Mouse (Mus musculus) c-Kit-positive CD71-positive TER-119-positive erythroid progenitor cells, embryonic 14.5 days (primary cell): Measurements from ENCODE around the gene Ttc21b.
"Not testable (repeated sequence)": the region's sequence is repeated elsewhere in the genome, so short reads cannot be mapped to it uniquely, and the experiment has no call there.

Experiments used
- DNase-seq: peaks from one replicate; pipeline ENCODE4 v3.0.0-alpha.2; 2013; ENCODE audit warnings: low spot score

The Ttc21b gene

GRCm38 (mm10) chr2:66256220-66257131 is at the start of gene Ttc21b:
Gene Ttc21b (minus strand): TSS chr2:66256617.
- peak; percentile 66 for DNase-seq

GRCm38 (mm10) chr2:66272551-66272950 is 16.1 kb upstream of the Ttc21b start:
- DNase-seq = no peak

- no peak for DNase-seq
Observed at GRCm38 (mm10) chr2:66244013-66244412, 12.4 kb downstream of the Ttc21b start.

GRCm38 (mm10) chr2:66240334-66240733 is 16.1 kb downstream of the Ttc21b start:
- no peak for DNase-seq

- DNase-seq = no peak
Observed at GRCm38 (mm10) chr2:66238886-66239285, 17.5 kb downstream of the Ttc21b start.

- DNase-seq = no peak
Observed at GRCm38 (mm10) chr2:66220954-66221353, 35.5 kb downstream of the Ttc21b start.

GRCm38 (mm10) chr2:66209875-66210274 is 46.5 kb downstream of the Ttc21b start:
- no peak for DNase-seq

- no peak for DNase-seq
Observed at GRCm38 (mm10) chr2:66209353-66209752, 47.1 kb downstream of the Ttc21b start.

GRCm38 (mm10) chr2:66206796-66207195 is 49.6 kb downstream of the Ttc21b start:
- no peak for DNase-seq

GRCm38 (mm10) chr2:66204218-66204617 is 52.2 kb downstream of the Ttc21b start:
- no peak for DNase-seq

GRCm38 (mm10) chr2:66200195-66200594 is 56.2 kb downstream of the Ttc21b start:
- DNase-seq = no peak

- DNase-seq = no peak
Observed at GRCm38 (mm10) chr2:66191691-66192100, 64.7 kb downstream of the Ttc21b start.

- DNase-seq = no peak
Observed at GRCm38 (mm10) chr2:66190157-66190556, 66.3 kb downstream of the Ttc21b start.

GRCm38 (mm10) chr2:66189197-66189596 is 67.2 kb downstream of the Ttc21b start:
- DNase-seq = not testable (repeated sequence)

GRCm38 (mm10) chr2:66187520-66187919 is 68.9 kb downstream of the Ttc21b start:
- DNase-seq = no peak

- DNase-seq = no peak
Observed at GRCm38 (mm10) chr2:66184431-66185164, 71.8 kb downstream of the Ttc21b start.

- no peak for DNase-seq
Observed at GRCm38 (mm10) chr2:66180293-66180692, 76.1 kb downstream of the Ttc21b start.

- DNase-seq = no peak
Observed at GRCm38 (mm10) chr2:66179782-66180181, 76.6 kb downstream of the Ttc21b start.

GRCm38 (mm10) chr2:66178848-66179215 is 77.6 kb downstream of the Ttc21b start:
- no peak for DNase-seq

- no peak for DNase-seq
Observed at GRCm38 (mm10) chr2:66177886-66178847, 78.2 kb downstream of the Ttc21b start.

- no peak for DNase-seq
Observed at GRCm38 (mm10) chr2:66177017-66177416, 79.4 kb downstream of the Ttc21b start.

- no peak for DNase-seq
Observed at GRCm38 (mm10) chr2:66173134-66173533, 83.3 kb downstream of the Ttc21b start.
